Mouse (Mus musculus) CH12.LX (cell line): ENCODE data around the gene Cisd3. TPM values are rescaled to one million over a fixed set of nuclear protein-coding genes. Genes with fewer than 3 reads are reported as not detected.

Source experiments
- DNase-seq: peaks from one replicate; pipeline ENCODE4 v3.0.0-alpha.2; 2013; ENCODE audit errors: extremely low read depth
- H3K27ac ChIP-seq: 2 replicates; pipeline ENCODE4 v1.5.1; 2012; ENCODE audit warnings: low read depth, mild to moderate bottlenecking, control low read depth, moderate library complexity; ENCODE audit not compliant: insufficient read depth
- H3K27me3 ChIP-seq: replicated peaks from 2 replicates; pipeline ENCODE3; 2012; ENCODE audit warnings: inconsistent platforms
- H3K36me3 ChIP-seq, 2 experiments: replicated peaks in 1 of 2; 2 replicates each; pipeline versions ENCODE3 to v1.6.1; 2012; ENCODE audit warnings: inconsistent platforms in 1 of 2, low read length in 1 of 2, mild to moderate bottlenecking in 1 of 2, mixed read lengths in 1 of 2, moderate library complexity in 1 of 2; ENCODE audit not compliant: control insufficient read depth in 1 of 2, insufficient read depth in 1 of 2
- H3K4me1 ChIP-seq, 2 experiments: 2 replicates each; pipeline ENCODE4 v1.6.1; 2012; ENCODE audit warnings: inconsistent platforms in 1 of 2, moderate library complexity in 1 of 2; ENCODE audit not compliant: insufficient read depth in 2 of 2, control insufficient read depth in 1 of 2
- H3K4me2 ChIP-seq: 2 replicates; pipeline ENCODE4 v1.6.1; 2012; ENCODE audit warnings: low read depth, mild to moderate bottlenecking, control low read depth; ENCODE audit not compliant: poor library complexity, insufficient read depth, severe bottlenecking
- H3K4me3 ChIP-seq, 3 experiments: fragments of 150-350 bp in 1 of 3; sonication (generic) in 1 of 3; replicated peaks in 1 of 3; 2 replicates each; pipeline versions ENCODE3 to v1.5.1; 2011 to 2012; ENCODE audit warnings: low read depth in 2 of 3, low read length in 2 of 3, mild to moderate bottlenecking in 2 of 3, moderate library complexity in 2 of 3, control low read depth in 1 of 3, improper control_type of control experiment in 1 of 3, inconsistent platforms in 1 of 3, mixed read lengths in 1 of 3; ENCODE audit not compliant: poor library complexity in 1 of 3
- H3K79me2 ChIP-seq: replicated peaks from 2 replicates; pipeline ENCODE4 v1.6.1; 2012; ENCODE audit warnings: mild to moderate bottlenecking, moderate library complexity; ENCODE audit not compliant: control insufficient read depth, poor library complexity, insufficient read depth, severe bottlenecking; ENCODE audit errors: extremely low read depth
- H3K9ac ChIP-seq: 2 replicates; pipeline ENCODE4 v1.6.1; 2012; ENCODE audit warnings: low read depth, mild to moderate bottlenecking, control low read depth, moderate library complexity; ENCODE audit not compliant: insufficient read depth
- H3K9me3 ChIP-seq: replicated peaks from 2 replicates; pipeline ENCODE3; 2012; ENCODE audit warnings: low read length, inconsistent platforms, mixed read lengths
- BHLHE40 ChIP-seq: IDR thresholded peaks from 2 replicates; pipeline ENCODE4 v1.6.1; 2011; ENCODE audit warnings: mild to moderate bottlenecking, low read depth, low read length, improper control_type of control experiment
- EP300 ChIP-seq: IDR thresholded peaks from 2 replicates; pipeline ENCODE4 v1.6.1; 2011; ENCODE audit warnings: low read length, improper control_type of control experiment
- GABPA ChIP-seq: IDR thresholded peaks from 2 replicates; pipeline ENCODE4 v1.6.1; 2012; ENCODE audit warnings: low read depth, low read length, improper control_type of control experiment, inconsistent platforms; ENCODE audit not compliant: insufficient replicate concordance
- HCFC1 ChIP-seq: IDR thresholded peaks from 2 replicates; pipeline ENCODE4 v1.6.1; 2012; ENCODE audit warnings: low read depth, mild to moderate bottlenecking, inconsistent platforms, low read length, improper control_type of control experiment
- IRF4 ChIP-seq: IDR thresholded peaks from 2 replicates; pipeline ENCODE4 v1.6.1; 2014; ENCODE audit warnings: low read depth, mild to moderate bottlenecking, inconsistent platforms, low read length, improper control_type of control experiment
- KAT2A ChIP-seq: IDR thresholded peaks from 2 replicates; pipeline ENCODE4 v1.6.1; 2012; ENCODE audit warnings: low read length, improper control_type of control experiment, inconsistent platforms; ENCODE audit not compliant: insufficient replicate concordance
- MEF2A ChIP-seq: IDR thresholded peaks from 2 replicates; pipeline ENCODE4 v1.6.1; 2014; ENCODE audit warnings: low read depth, mild to moderate bottlenecking, inconsistent platforms, low read length, improper control_type of control experiment, borderline replicate concordance
- MXI1 ChIP-seq: IDR thresholded peaks from 2 replicates; pipeline ENCODE4 v1.6.1; 2011; ENCODE audit warnings: mild to moderate bottlenecking, low read depth, low read length, improper control_type of control experiment
- POLR2A ChIP-seq: IDR thresholded peaks from 2 replicates; pipeline ENCODE4 v1.6.1; 2011; ENCODE audit warnings: low read depth, mild to moderate bottlenecking, improper control_type of control experiment, low read length
- POLR2AphosphoS2 ChIP-seq: IDR thresholded peaks from 2 replicates; pipeline ENCODE4 v1.6.1; 2011; ENCODE audit warnings: low read depth, low read length, improper control_type of control experiment
- SIN3A ChIP-seq: IDR thresholded peaks from 2 replicates; pipeline ENCODE4 v1.6.1; 2012; ENCODE audit warnings: low read length, improper control_type of control experiment, inconsistent platforms
- SMC3 ChIP-seq: IDR thresholded peaks from 2 replicates; pipeline ENCODE4 v1.6.1; 2011; ENCODE audit warnings: low read depth, low read length, improper control_type of control experiment
- TBP ChIP-seq: conservative IDR thresholded peaks from 2 replicates; pipeline ENCODE4 v1.6.1; 2011; ENCODE audit warnings: low read depth, low read length, improper control_type of control experiment
- TCF12 ChIP-seq: IDR thresholded peaks from 2 replicates; pipeline ENCODE4 v1.6.1; 2014; ENCODE audit warnings: low read depth, mild to moderate bottlenecking, inconsistent platforms, low read length, improper control_type of control experiment
- UBTF ChIP-seq: IDR thresholded peaks from 2 replicates; pipeline ENCODE4 v1.6.1; 2012; ENCODE audit warnings: low read depth, mild to moderate bottlenecking, inconsistent platforms, low read length, improper control_type of control experiment, moderate library complexity
- ZKSCAN1 ChIP-seq: IDR thresholded peaks from 2 replicates; pipeline ENCODE4 v1.6.1; 2012; ENCODE audit warnings: low read depth, inconsistent platforms, low read length, improper control_type of control experiment, borderline replicate concordance
- ZNF384 ChIP-seq: IDR thresholded peaks from 2 replicates; pipeline ENCODE4 v1.6.1; 2012; ENCODE audit warnings: low read depth, low read length, improper control_type of control experiment, inconsistent platforms
- dilution Hi-C: fragments of 300-500 bp; cut with MboI; formaldehyde crosslinking; loops from 2 replicates; pipeline ENCODE4 v1.14.3; 2020; ENCODE audit warnings: low sequenced_read_pairs; ENCODE audit not compliant: extremely low pct_unique_long_range_greater_than_20kb, extremely low pct_ligation_motif_present
- in situ Hi-C: fragments of 300-500 bp; cut with MboI; formaldehyde crosslinking; loops from 3 replicates; pipeline ENCODE4 v1.14.3; 2019; ENCODE audit warnings: low sequenced_read_pairs, low pct_ligation_motif_present, low pct_unique_long_range_greater_than_20kb, mixed read lengths
- polyA plus RNA-seq: library from polyadenylated mRNA; unstranded; fragments of >175 nt; gene quantifications from 2 replicates; pipeline ENCODE4 v1.2.1, GENCODE M21; 2012; ENCODE audit warnings: low read depth; ENCODE audit not compliant: insufficient read length
- total RNA-seq, 2 experiments: library from RNA; depleted of rRNA; stranded (reverse); fragments of 300-350 nt in 1 of 2; fragments of >200 nt in 1 of 2; gene quantifications; 2 replicates each; pipeline ENCODE4 v1.2.3; 2012 to 2014

Cisd3 gene
- total and polyA plus RNA-seq, 3 experiments: 66.1 to 221 (median 141) TPM

DNA sequence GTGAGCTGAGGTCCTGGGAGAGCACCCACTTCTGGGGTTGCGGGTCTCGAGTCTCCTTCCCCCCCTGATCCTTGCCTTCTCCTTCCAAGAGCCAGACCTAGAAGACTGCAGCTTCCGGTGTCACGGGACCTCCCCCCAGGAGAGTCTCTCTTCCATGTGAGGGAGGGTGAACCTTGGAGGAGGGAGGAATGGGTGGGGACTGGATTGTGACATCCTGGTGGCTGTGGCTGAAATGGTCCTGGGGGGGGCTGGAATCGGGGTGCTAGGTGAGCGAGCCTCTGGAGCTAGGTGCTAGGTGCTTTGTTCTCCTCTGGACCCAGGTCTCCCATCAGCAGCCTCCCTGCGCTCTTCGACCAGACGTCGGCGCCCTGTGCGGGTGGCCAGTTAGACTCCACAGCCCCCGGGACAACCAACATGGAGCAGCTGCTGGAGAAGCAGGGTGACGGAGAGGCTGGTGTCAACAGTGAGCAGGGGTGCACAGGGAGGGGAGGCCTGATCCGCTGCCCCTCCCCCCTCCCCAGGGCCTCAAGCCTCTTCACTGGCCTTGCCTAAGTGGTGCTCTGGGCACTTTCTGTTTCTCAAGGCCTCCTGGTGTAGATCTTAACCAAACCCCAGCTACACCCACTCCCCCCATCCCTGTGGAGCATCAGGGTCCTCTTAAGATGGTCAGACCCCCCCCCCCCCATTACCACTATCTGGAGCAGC is 9.4 kb upstream of the Cisd3 start:
- Histone ChIP-seq H3K27me3 (no peaks in the 10 kb centered on the region), H3K4me1 (peaks cover 0 to under 1% of the 10 kb centered on the region in 2 experiments; a peak in 1 of 4 replicates), H3K9me3 (no peaks in the 10 kb centered on the region), H3K36me3 (peaks cover 94 to 99% of the 10 kb centered on the region in 2 experiments), H3K27ac (no peak overlapping the region), H3K9ac (no peak overlapping the region), H3K4me2 (no peak overlapping the region), H3K79me2 (no peaks in the 10 kb centered on the region), H3K4me3 (no peak overlapping the region)
- in situ Hi-C loops: no loop called here
- dilution Hi-C loops: no loop called here
- DNase-seq: no peak
- TF ChIP-seq SMC3: no peak
- no peak for TF ChIP-seq KAT2A
- TF ChIP-seq MEF2A: no peak
- TF ChIP-seq HCFC1: no peak
- TF ChIP-seq ZNF384: no peak
- TF ChIP-seq TBP: no peak
- no peak for TF ChIP-seq ZKSCAN1
- TF ChIP-seq MXI1: no peak
- TF ChIP-seq EP300: no peak
- no peak for TF ChIP-seq GABPA

DNA sequence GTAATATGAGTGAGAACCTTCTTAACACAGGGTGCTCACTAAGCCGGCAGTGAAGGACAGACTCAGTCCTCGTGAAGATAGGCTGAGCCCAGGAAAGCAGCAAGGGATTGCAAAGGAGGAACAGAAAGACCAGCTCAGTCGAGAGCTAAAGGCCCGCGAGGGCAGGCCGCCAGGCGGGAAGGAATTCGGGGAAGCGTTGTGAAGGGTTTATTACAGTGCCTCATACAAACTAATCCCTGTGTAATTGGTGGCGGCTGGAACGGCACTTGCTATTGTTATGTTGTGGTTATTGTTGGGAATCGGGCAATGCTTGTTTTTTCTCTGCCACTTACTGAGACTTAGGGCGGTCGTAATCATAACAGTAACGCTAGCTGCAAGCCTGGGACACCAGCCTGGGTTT is 8.2 kb upstream of the Cisd3 start:
- Histone ChIP-seq H3K36me3 (peaks cover 93 to 99% of the 10 kb centered on the region in 2 experiments), H3K9me3 (no peaks in the 10 kb centered on the region), H3K27me3 (no peaks in the 10 kb centered on the region), H3K79me2 (no peaks in the 10 kb centered on the region), H3K4me3 (no peak overlapping the region), H3K4me2 (no peak overlapping the region), H3K27ac (no peak overlapping the region), H3K9ac (no peak overlapping the region), H3K4me1 (no peaks in the 10 kb centered on the region)
- in situ Hi-C loops: no loop called here
- no peak for DNase-seq
- no peak for TF ChIP-seq BHLHE40
- TF ChIP-seq POLR2AphosphoS2: no peak
- no peak for TF ChIP-seq EP300
- TF ChIP-seq POLR2A: no peak
- TF ChIP-seq SIN3A: no peak
- TF ChIP-seq MXI1: no peak
- TF ChIP-seq UBTF: no peak
- TF ChIP-seq TCF12: no peak
- no peak for TF ChIP-seq HCFC1
- no peak for TF ChIP-seq KAT2A
- TF ChIP-seq IRF4: no peak
- TF ChIP-seq, all 38 proteins: peak for 0
- dilution Hi-C loops: no loop called here
